Mouse (Mus musculus) megakaryocyte, embryonic 14.5 days (primary cell): ENCODE measurements around the gene Tmed10.

Source experiments
- FLI1 ChIP-seq: IDR thresholded peaks from 2 replicates; pipeline ENCODE4 v1.6.1; 2012; ENCODE audit warnings: low read length, inconsistent platforms, mixed read lengths
- GATA1 ChIP-seq: IDR thresholded peaks from 3 replicates; pipeline ENCODE4 v1.6.1; 2012; ENCODE audit warnings: mixed read lengths, low read length, inconsistent platforms, borderline replicate concordance

DNA sequence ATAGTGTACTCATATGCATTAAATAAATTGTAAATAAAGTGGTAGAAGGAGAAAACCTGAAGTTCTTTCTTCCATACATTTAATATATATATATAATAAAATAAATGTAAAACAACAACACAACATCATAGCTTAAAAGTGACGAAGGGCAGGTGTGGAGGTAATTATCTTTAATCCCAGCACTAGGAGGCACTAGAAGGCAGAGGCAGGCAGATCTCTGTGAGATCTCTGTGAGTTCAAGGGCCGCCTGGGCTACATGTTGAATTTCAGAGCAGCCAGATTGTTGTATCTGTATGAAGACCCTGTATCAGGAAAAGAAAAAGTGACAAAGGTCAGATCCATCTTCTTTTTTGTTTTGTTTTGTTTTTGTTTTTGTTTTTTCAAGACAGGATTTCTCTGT, 3.6 kb upstream of the Tmed10 start:
- TF ChIP-seq GATA1: no peak
- TF ChIP-seq FLI1: no peak
